In the genomic region with DNA sequence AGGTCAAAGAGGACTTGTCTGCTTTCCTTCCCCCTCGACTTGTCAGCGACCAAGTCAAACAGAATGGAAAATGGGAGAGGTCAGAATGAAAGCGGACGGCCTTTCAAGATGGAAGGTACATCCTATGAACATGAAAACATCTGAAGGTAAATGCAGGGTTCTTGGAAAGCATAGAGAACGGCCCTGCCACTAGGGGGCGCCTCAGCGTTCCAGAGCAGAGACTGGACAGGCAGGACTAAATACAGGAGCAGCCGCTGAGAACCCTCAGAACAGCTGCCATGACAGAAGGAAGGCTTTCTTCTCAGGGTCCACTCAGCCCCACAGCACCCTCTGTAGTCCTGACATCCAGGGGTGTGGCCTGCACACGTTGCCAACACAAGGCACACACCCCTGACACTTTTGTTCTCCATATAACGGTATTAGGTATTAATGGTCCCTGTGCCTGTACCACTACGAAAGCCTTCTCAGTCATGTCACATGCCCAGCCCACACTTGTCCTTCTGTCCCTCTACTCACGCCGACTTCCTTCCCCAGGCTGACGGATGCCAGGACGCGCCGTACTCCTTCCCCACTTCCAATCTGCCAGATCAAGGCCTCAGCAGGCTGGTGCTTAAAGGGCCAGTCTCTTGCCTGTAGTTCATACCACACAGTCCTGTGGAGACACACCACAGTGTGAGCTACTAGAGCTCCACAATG, we compare ENCODE assay signal across 9 mouse cellular contexts. TPM values are rescaled to one million over a fixed set of nuclear protein-coding genes. Genes with fewer than 3 reads are reported as not detected.
DNase-seq lines count a peak whose midpoint lies in the region; ATAC-seq and TF ChIP-seq lines count a peak whose summit lies in the region.
"Had no signal": no experiment of that assay in that cellular context is flagged by ENCODE, and none has a peak within 500 bp of the region (broad histone marks: within the 10 kb centered on the region; RNA-seq: fewer than 3 reads in every experiment).

No protein-coding gene starts in this region.

- H3K9me3 ChIP-seq in hindbrain, embryonic 10.5 days = no peaks in the 10 kb centered on the region
- H3K9me3 ChIP-seq in hindbrain, embryonic 14.5 days (ENCODE audit: control insufficient read depth, low read length) = no peaks in the 10 kb centered on the region
- no peaks in the 10 kb centered on the region for H3K9me3 ChIP-seq in lung, embryonic 14.5 days (ENCODE audit: low read depth, low read length)
- H3K9me3 ChIP-seq: hindbrain, embryonic 15.5 days had no signal

- peak; percentile 67 for TF ChIP-seq CTCF in lung, embryonic 14.5 days (IDR thresholded peaks at IDR 0.05; ENCODE audit: low read depth)

- H3K36me3 ChIP-seq in hindbrain, embryonic 10.5 days = peaks cover 49% of the 10 kb centered on the region
- H3K36me3 ChIP-seq in hindbrain, embryonic 14.5 days (replicated peaks; ENCODE audit: control insufficient read depth, insufficient read depth) = peaks cover 29% of the 10 kb centered on the region
- peaks cover 35% of the 10 kb centered on the region; the same call in 1 of the 2 replicates for H3K36me3 ChIP-seq in lung, embryonic 14.5 days (ENCODE audit: insufficient read depth)

- no peak for ATAC-seq in hindbrain, embryonic 14.5 days (ENCODE audit: low FRiP score)
- ATAC-seq in lung, embryonic 14.5 days (ENCODE audit: insufficient read depth) = no peak
- ATAC-seq in megakaryocyte progenitor cell, adult 5-6 weeks (replicated peaks; ENCODE audit: poor library complexity) = no peak

- H3K4me3 ChIP-seq in hindbrain, embryonic 10.5 days = no peak overlapping the region
- no peak overlapping the region for H3K4me3 ChIP-seq in hindbrain, embryonic 14.5 days (replicated peaks; ENCODE audit: low read length)
- H3K4me3 ChIP-seq in lung, embryonic 14.5 days (ENCODE audit: low read depth, low read length) = no peak overlapping the region
- H3K4me3 ChIP-seq: hindbrain, embryonic 15.5 days had no signal

- no peak overlapping the region for H3K4me2 ChIP-seq in hindbrain, embryonic 14.5 days (replicated peaks)
- no peak overlapping the region for H3K4me2 ChIP-seq in lung, embryonic 14.5 days
- H3K4me2 ChIP-seq: hindbrain, embryonic 15.5 days had no signal

- DNase-seq in hindbrain, embryonic 10.5 days (ENCODE audit: low spot score) = no peak
- DNase-seq in hindbrain, embryonic 14.5 days (ENCODE audit: low spot score) = no peak
- DNase-seq in 416B (ENCODE audit: low read depth) = peak; percentile 65
- peak; percentile 12 for DNase-seq in MN1 (ENCODE audit: low spot score)
- DNase-seq in gastrocnemius, postnatal 14 days = peak; percentile 57
- DNase-seq in lung, embryonic 14.5 days = peak; percentile 30
- no peak for DNase-seq in urinary bladder, postnatal 10 days (ENCODE audit: low spot score)

- H3K27ac ChIP-seq in hindbrain, embryonic 10.5 days = peak overlapping the region; percentile 57
- H3K27ac ChIP-seq in hindbrain, embryonic 14.5 days = no peak overlapping the region
- H3K27ac ChIP-seq in lung, embryonic 14.5 days (ENCODE audit: low read depth) = peak overlapping the region; percentile 18; the same call in 1 of the 2 replicates
- H3K27ac ChIP-seq: hindbrain, embryonic 15.5 days had no signal

- WGBS in hindbrain, embryonic 10.5 days = 87% methylated on average over 17 of the region's 17 CpGs
- 82% methylated on average over 17 of the region's 17 CpGs for WGBS in hindbrain, embryonic 14.5 days
- WGBS in lung, embryonic 14.5 days = 72% methylated on average over 17 of the region's 17 CpGs

- peaks cover 55% of the 10 kb centered on the region for H3K4me1 ChIP-seq in hindbrain, embryonic 10.5 days (replicated peaks)
- no peaks in the 10 kb centered on the region for H3K4me1 ChIP-seq in hindbrain, embryonic 14.5 days (replicated peaks; ENCODE audit: control insufficient read depth, insufficient read depth, low read length)
- no peaks in the 10 kb centered on the region for H3K4me1 ChIP-seq in lung, embryonic 14.5 days (ENCODE audit: insufficient read depth)
- H3K4me1 ChIP-seq: hindbrain, embryonic 15.5 days had no signal

- no peak overlapping the region for H3K9ac ChIP-seq in hindbrain, embryonic 14.5 days
- H3K9ac ChIP-seq in lung, embryonic 14.5 days = no peak overlapping the region
- H3K9ac ChIP-seq: hindbrain, embryonic 15.5 days had no signal

- no peaks in the 10 kb centered on the region; the same call in 1 of the 2 replicates for H3K27me3 ChIP-seq in hindbrain, embryonic 10.5 days (ENCODE audit: insufficient read depth, poor library complexity, severe bottlenecking)
- H3K27me3 ChIP-seq in hindbrain, embryonic 14.5 days (ENCODE audit: control insufficient read depth, insufficient read depth, low read length) = no peaks in the 10 kb centered on the region
- H3K27me3 ChIP-seq in lung, embryonic 14.5 days (ENCODE audit: insufficient read depth, low read length) = no peaks in the 10 kb centered on the region
- H3K27me3 ChIP-seq: hindbrain, embryonic 15.5 days had no signal

- intact Hi-C loops in gastrocnemius, postnatal 14 days (cut with DNase I; ENCODE audit: low total_unique reads) = loop anchor here (5.0 kb wide), 1 partner anchor 53 kb away; no protein-coding TSS in a partner anchor

RNA-seq across cellular contexts. Expression of a gene that starts 35.2 kb away (rescaled TPM):
- polyA plus RNA-seq in hindbrain, embryonic 10.5 days (2016; fragmentation: Nextera tagmentation; extraction: Ambion mirVana) = 4.3 and 5.7 TPM in 2 replicates
- polyA plus RNA-seq in hindbrain, embryonic 14.5 days (2014; fragmentation: Nextera tagmentation; extraction: Ambion mirVana) = 12.2 and 13.7 TPM in 2 replicates
- 10 to 100 TPM; 18.7 to 19.8 TPM for total RNA-seq in gastrocnemius, postnatal 14 days (2021)
- 23.9 and 25.7 TPM in 2 replicates for polyA plus RNA-seq in lung, embryonic 14.5 days (2014; fragmentation: Nextera tagmentation; extraction: Ambion mirVana)
- total RNA-seq in megakaryocyte progenitor cell, adult 5-6 weeks (2015) = 374 and 478 TPM in 2 replicates
- total RNA-seq in megakaryocyte progenitor cell, adult 5-6 weeks (2017) = 73.6 and 82.8 TPM in 2 replicates

Comparison
In these comparisons a context has a peak if more than half of its experiments do, and no peak if none do; other contexts are left out.
1. DNase-seq: peak in 416B (single experiment), MN1 (single experiment), gastrocnemius, postnatal 14 days (single experiment) and lung, embryonic 14.5 days (single experiment); none in hindbrain, embryonic 10.5 days (single experiment), hindbrain, embryonic 14.5 days (single experiment) and urinary bladder, postnatal 10 days (single experiment).